Mouse (Mus musculus) activated CD4-positive, CD25-positive, alpha-beta regulatory T cell (primary cell): Measurements from ENCODE around the gene Mageb18. TPM values are rescaled to one million over a fixed set of nuclear protein-coding genes. Genes with fewer than 3 reads are reported as not detected.

ENCODE experiments used
- polyA plus RNA-seq, 2 experiments: library from polyadenylated mRNA; unstranded; fragments of 100-300 nt; shearing (Covaris generic); gene quantifications; one replicate each; pipeline ENCODE4 v1.2.1; 2017

The Mageb18 gene
- not detected for polyA plus RNA-seq

DNA sequence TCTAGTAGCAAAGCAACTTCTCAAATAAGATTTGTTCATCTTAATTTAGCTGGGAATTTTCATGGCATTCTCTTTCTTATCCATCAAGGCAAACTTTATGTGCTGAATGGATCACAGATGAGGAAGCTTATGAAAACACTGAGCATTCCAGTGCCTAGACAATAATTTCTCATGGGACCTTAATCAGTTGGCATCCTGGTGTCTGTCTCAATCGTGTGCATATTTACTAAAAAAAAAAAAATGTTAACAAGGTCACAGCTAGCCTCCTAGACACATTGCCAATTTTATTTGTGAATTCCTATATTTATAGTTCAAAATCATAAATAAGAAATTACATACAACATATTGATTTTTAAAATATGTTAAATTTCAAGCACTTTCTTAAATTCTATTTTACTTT, at the start of gene Mageb18:
Gene Mageb18, minus strand, starts transcription at position 101 of the 400 bp plus-strand sequence.

DNA sequence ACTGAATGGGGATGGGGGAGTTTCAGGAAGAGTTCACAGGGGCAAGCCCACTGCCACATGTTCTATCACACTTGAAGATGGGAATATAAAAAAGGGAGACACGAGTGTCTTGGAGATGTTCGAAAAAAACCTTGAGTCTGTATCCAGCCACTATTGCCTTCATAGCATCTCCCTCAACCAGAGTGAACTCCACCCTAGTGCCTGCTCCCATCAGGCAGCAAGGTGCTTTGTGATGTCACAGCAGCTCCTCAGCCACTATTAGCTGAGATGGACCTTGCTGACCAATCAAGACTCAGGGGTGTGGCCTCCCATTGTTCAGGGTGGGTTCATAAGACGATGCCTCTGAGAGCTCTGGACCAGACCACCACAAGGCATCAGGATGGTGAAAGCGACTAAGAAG, 109.7 kb downstream of the Mageb18 start, which contains the start of gene Gm5941:
Gene Gm5941, plus strand, starts transcription at position 301 of the 400 bp plus-strand sequence.

Other genes starting within 250 kb of the Mageb18 start
- not detected for gene Gm5941, start 109.6 kb downstream of the Mageb18 start, polyA plus RNA-seq